23 mouse cellular contexts compared by ENCODE assay signal in the genomic region with DNA sequence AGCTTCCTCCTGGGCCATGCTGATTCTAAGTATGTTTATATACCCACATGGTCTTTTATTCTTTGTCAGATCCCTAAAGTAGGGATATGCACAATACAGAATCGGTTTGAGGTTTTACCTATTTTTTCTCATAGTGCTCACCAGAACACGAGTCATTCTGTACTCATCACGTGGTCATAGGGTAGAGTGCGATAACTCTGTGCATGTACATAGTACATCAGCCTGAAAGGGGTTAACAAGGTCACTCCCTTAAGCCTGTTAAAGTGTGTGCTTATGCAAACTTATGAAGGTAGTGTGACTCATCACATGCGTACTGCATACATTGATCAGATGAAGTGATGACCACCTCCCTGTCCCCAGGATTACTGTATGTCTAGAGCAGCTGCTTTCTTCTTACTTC.
DNase-seq lines count a peak whose midpoint lies in the region; ATAC-seq and TF ChIP-seq lines count a peak whose summit lies in the region.
"Had no signal": no experiment of that assay in that cellular context is flagged by ENCODE, and none has a peak within 500 bp of the region (broad histone marks: within the 10 kb centered on the region; RNA-seq: fewer than 3 reads in every experiment).

No protein-coding gene starts in this region.

- H3K4me3 ChIP-seq in hindbrain, postnatal 0 days (ENCODE audit: low read length) = no peak overlapping the region
- no peak overlapping the region for H3K4me3 ChIP-seq in hindbrain, embryonic 13.5 days
- H3K4me3 ChIP-seq: forebrain, embryonic 10.5 days; forebrain, embryonic 13.5 days; heart, adult 2 months; heart, embryonic 10.5 days; heart, embryonic 13.5 days; hindbrain, embryonic 15.5 days had no signal

- no peaks in the 10 kb centered on the region for H3K9me3 ChIP-seq in hindbrain, postnatal 0 days (ENCODE audit: low read length)
- no peaks in the 10 kb centered on the region for H3K9me3 ChIP-seq in hindbrain, embryonic 13.5 days
- H3K9me3 ChIP-seq: forebrain, embryonic 10.5 days; forebrain, embryonic 13.5 days; heart, embryonic 10.5 days; heart, embryonic 13.5 days; hindbrain, embryonic 15.5 days had no signal

- H3K4me2 ChIP-seq in hindbrain, postnatal 0 days (ENCODE audit: low read depth, low read length) = no peak overlapping the region
- no peak overlapping the region for H3K4me2 ChIP-seq in hindbrain, embryonic 13.5 days
- H3K4me2 ChIP-seq: forebrain, embryonic 13.5 days; heart, embryonic 13.5 days; hindbrain, embryonic 15.5 days had no signal

- no peaks in the 10 kb centered on the region for H3K36me3 ChIP-seq in hindbrain, postnatal 0 days (ENCODE audit: insufficient read depth, low read length)
- no peaks in the 10 kb centered on the region for H3K36me3 ChIP-seq in hindbrain, embryonic 13.5 days
- H3K36me3 ChIP-seq: forebrain, embryonic 10.5 days; heart, embryonic 10.5 days; heart, embryonic 13.5 days; hindbrain, embryonic 15.5 days had no signal

- 0 out of 2 replicates have a peak, but pooled peaks have one; percentile 27 for ATAC-seq in hindbrain, postnatal 0 days
- no peak for ATAC-seq in hindbrain, embryonic 13.5 days (ENCODE audit: low FRiP score)
- ATAC-seq: forebrain, embryonic 13.5 days; forebrain, embryonic 16.5 days; Patski had no signal

- no peak overlapping the region for H3K9ac ChIP-seq in hindbrain, postnatal 0 days (replicated peaks; ENCODE audit: low read length)
- H3K9ac ChIP-seq in hindbrain, embryonic 13.5 days = no peak overlapping the region
- H3K9ac ChIP-seq: forebrain, embryonic 13.5 days; heart, embryonic 13.5 days; hindbrain, embryonic 15.5 days had no signal

- peaks cover 5% of the 10 kb centered on the region; the same call in 1 of the 2 replicates for H3K4me1 ChIP-seq in hindbrain, postnatal 0 days (ENCODE audit: insufficient read depth, low read length)
- peaks cover 10% of the 10 kb centered on the region for H3K4me1 ChIP-seq in hindbrain, embryonic 13.5 days (replicated peaks)
- H3K4me1 ChIP-seq: forebrain, embryonic 13.5 days had no signal

- no peak for DNase-seq in hindbrain, postnatal 0 days (ENCODE audit: low spot score)
- DNase-seq in 3T3-L1 (ENCODE audit: low read depth, low spot score) = peak; percentile 63
- peak; percentile 29 for DNase-seq in NIH3T3 (ENCODE audit: low read depth)
- no peak for DNase-seq in urinary bladder, postnatal 4 days (ENCODE audit: low spot score in 2 of 2)
- DNase-seq in lung, postnatal 10 days = no peak
- DNase-seq: adrenal gland, postnatal 10 days; adrenal gland, postnatal 36 days; cerebellum, adult 18-20 months; cerebellum, adult 9-10 months; cerebellum, postnatal 14 days; gastrocnemius, postnatal 10 days; gastrocnemius, postnatal 36 days; heart, adult 2 months; heart, postnatal 14 days; heart, postnatal 4 days had no signal

- TF ChIP-seq CTCF in hindbrain, postnatal 0 days (IDR thresholded peaks at IDR 0.05; ENCODE audit: low read depth) = no peak

- H3K27me3 ChIP-seq in hindbrain, postnatal 0 days (ENCODE audit: insufficient read depth, low read length) = no peaks in the 10 kb centered on the region
- H3K27me3 ChIP-seq in hindbrain, embryonic 13.5 days = no peaks in the 10 kb centered on the region
- H3K27me3 ChIP-seq: forebrain, embryonic 13.5 days; heart, embryonic 13.5 days; hindbrain, embryonic 15.5 days; Patski had no signal

- 91% methylated on average over 5 of the region's 5 CpGs for WGBS in hindbrain, postnatal 0 days
- WGBS in hindbrain, embryonic 13.5 days = 95% methylated on average over 5 of the region's 5 CpGs

- no peak overlapping the region for H3K27ac ChIP-seq in hindbrain, postnatal 0 days
- no peak overlapping the region for H3K27ac ChIP-seq in hindbrain, embryonic 13.5 days
- H3K27ac ChIP-seq: forebrain, embryonic 10.5 days; forebrain, embryonic 13.5 days; heart, adult 2 months; heart, embryonic 10.5 days; heart, embryonic 13.5 days; hindbrain, embryonic 15.5 days had no signal

Comparison
In these comparisons a context has a peak if more than half of its experiments do, and no peak if none do; other contexts are left out.
1. DNase-seq: peak in 3T3-L1 (single experiment) and NIH3T3 (single experiment); none in hindbrain, postnatal 0 days (single experiment), urinary bladder, postnatal 4 days (0 of 2) and lung, postnatal 10 days (single experiment).